Mouse (Mus musculus): ENCODE measurements around the gene Il1r1. TPM values are rescaled to one million over a fixed set of nuclear protein-coding genes. Genes with fewer than 3 reads are reported as not detected.

The Il1r1 gene
- total RNA-seq, 2 experiments from 2014 or later = 8.8 to 12.0 TPM

Other genes starting within 250 kb of the Il1r1 start
- gene Il1r2, start 151.0 kb upstream of the Il1r1 start, total RNA-seq (2021) = not detected
- under 1 TPM; 0.42 to 0.61 TPM for gene Il1rl2, start 99.5 kb downstream of the Il1r1 start, total RNA-seq (2021)
- under 1 TPM; 0.07 to 0.08 TPM for gene Il1rl1, start 204.5 kb downstream of the Il1r1 start, total RNA-seq (2021)
- gene Il18r1, start 240.5 kb downstream of the Il1r1 start, total RNA-seq (2021) = not detected

Measured in layer of hippocampus, postnatal 36 days (tissue).